Mouse (Mus musculus): ENCODE measurements around the gene Zfp362. TPM values are rescaled to one million over a fixed set of nuclear protein-coding genes. Genes with fewer than 3 reads are reported as not detected.
A peak's percentile ranks its signal among the peaks of the same experiment; 100 is the strongest.

Zfp362 gene
- polyA plus RNA-seq, 1 experiment = not detected

DNA sequence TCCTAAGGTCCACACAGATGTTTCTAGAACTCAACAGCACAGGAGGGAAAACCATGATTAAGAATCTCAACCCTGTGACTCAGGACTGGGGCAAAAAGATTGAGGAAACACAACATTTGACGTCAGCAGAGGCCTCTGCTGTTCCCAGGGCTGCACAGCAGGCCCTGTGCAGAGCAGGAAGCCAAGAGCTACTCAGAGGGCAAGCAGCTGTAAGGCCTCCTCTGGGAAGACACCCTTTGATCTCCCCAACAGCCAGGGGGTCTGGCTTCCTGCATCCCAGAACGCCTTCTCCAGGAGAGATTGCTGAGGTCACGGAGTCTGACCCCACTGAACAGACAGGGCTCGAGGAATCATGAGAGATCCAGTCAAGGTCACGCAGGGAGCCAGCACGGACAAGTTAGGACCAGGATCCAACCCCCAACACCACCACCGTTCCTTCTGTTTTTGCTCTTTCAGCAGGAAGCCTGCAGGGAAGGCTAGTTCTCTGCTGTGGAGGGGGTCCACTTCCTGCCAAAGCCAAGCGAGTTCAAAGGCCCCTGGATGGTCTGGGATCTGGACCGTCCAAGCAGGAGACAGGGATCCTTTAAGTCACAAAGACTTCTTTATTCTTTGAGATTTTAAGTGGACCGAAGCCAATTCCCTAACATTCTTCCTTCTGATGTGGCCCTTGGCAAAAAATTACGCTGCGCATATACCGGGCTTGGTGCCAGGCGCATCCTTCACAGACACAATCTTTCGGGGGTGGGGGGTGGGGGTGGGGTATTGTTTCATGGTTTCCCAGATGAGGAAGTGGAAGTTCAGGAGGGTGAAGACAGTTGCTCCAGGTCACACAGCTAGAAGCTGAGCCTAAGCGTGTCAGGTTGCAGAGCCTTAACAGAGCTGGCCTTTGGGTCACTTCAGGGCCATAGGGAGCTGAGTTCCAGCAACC lies 34.2 kb upstream of the Zfp362 start:
- 54% methylated on average over 16 of the region's 16 CpGs for WGBS
- Histone ChIP-seq H3K27ac (ENCODE audit: insufficient read depth, low read depth, low read length) (no peak overlapping the region), H3K4me1 (ENCODE audit: control insufficient read depth, insufficient read depth, low read length) (peaks cover 20% of the 10 kb centered on the region), H3K4me3 (ENCODE audit: insufficient read depth, low read depth, low read length) (no peak overlapping the region)
- no peak for TF ChIP-seq CTCF (IDR thresholded peaks at IDR 0.05; ENCODE audit: insufficient read depth, low read depth, low read length)
- no peak for TF ChIP-seq POLR2A (IDR thresholded peaks at IDR 0.05; ENCODE audit: insufficient read depth, low read depth, low read length)

DNA sequence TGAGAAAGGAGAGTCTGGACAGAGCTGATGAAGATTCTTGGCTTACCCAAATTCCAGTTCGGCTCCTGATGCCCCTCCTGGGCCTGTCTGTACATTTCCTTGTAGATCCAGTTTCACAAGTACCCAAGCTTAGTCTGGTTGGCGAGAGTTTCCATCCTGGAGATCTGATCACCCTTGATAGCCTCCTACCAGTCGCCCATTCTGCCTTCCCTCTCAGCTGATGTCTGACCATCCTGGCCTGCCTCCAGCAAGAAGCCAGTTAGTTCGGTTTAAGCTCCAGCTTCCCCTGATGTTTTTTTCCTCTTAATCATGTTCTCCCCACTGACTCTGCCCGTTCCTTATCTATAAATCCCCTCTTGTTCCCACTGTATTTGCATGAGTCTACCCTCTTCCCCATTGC lies 32.4 kb upstream of the Zfp362 start:
- WGBS = 73% methylated on average over 5 of the region's 5 CpGs

DNA sequence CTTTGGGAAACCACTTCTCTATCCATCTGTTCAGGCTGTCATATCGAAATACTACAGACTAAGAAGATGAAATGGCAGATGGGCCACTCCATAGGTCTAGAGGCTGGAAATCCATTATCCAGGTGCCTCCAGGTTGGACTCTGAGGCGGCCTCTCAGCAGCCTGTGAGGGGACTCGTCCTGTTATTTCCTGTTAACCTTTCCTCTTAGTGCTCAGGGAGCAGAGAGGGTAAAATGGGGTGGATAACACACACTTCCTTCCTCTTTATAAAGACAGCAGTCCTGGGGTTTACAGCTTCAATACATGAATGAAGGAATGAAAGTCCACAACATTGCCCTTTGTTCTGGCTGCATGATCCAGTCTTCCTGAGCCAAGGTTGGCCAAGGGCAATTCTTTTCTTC lies 18.3 kb upstream of the Zfp362 start:
- H3K4me1 ChIP-seq (ENCODE audit: control insufficient read depth, insufficient read depth, low read length) = no peaks in the 10 kb centered on the region
- no peak for TF ChIP-seq POLR2A (IDR thresholded peaks at IDR 0.05; ENCODE audit: insufficient read depth, low read depth, low read length)
- no peak for TF ChIP-seq CTCF (IDR thresholded peaks at IDR 0.05; ENCODE audit: insufficient read depth, low read depth, low read length)
- WGBS = 76% methylated on average over 3 of the region's 3 CpGs
- H3K4me3 ChIP-seq (ENCODE audit: insufficient read depth, low read depth, low read length) = no peak overlapping the region
- no peak overlapping the region for H3K27ac ChIP-seq (ENCODE audit: insufficient read depth, low read depth, low read length)

More for the DNA sequence above, 32.4 kb upstream of the Zfp362 start:
- H3K4me1 ChIP-seq (ENCODE audit: control insufficient read depth, insufficient read depth, low read length) = peaks cover 13% of the 10 kb centered on the region
- H3K4me3 ChIP-seq (ENCODE audit: insufficient read depth, low read depth, low read length) = no peak overlapping the region
- no peak for TF ChIP-seq CTCF (IDR thresholded peaks at IDR 0.05; ENCODE audit: insufficient read depth, low read depth, low read length)
- no peak for TF ChIP-seq POLR2A (IDR thresholded peaks at IDR 0.05; ENCODE audit: insufficient read depth, low read depth, low read length)
- no peak overlapping the region for H3K27ac ChIP-seq (ENCODE audit: insufficient read depth, low read depth, low read length)

DNA sequence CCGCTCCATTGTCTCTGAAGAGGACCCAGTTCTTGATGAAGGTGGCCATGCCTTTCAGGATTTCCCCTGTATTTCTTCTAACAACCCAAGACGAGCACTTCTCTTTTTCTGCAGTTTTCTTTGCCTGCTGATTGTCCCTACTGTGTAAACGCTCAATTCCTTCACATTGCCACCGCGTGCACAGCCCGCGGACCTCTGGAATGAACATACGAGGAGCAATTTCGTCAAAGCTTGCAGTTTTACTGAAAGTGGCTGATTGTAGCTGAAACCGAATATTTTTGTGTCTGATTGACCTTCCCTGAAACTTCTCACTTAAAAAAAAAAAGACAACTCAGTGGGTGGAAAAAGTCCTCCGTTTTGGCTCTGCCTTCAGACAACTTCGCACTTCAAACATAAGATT lies 14.7 kb upstream of the Zfp362 start:
- Histone ChIP-seq H3K4me1 (ENCODE audit: control insufficient read depth, insufficient read depth, low read length) (no peaks in the 10 kb centered on the region), H3K27ac (ENCODE audit: insufficient read depth, low read depth, low read length) (no peak overlapping the region), H3K4me3 (ENCODE audit: insufficient read depth, low read depth, low read length) (no peak overlapping the region)
- WGBS = 47% methylated on average over 12 of the region's 12 CpGs
- TF ChIP-seq POLR2A (IDR thresholded peaks at IDR 0.05; ENCODE audit: insufficient read depth, low read depth, low read length) (no peak), CTCF (IDR thresholded peaks at IDR 0.05; ENCODE audit: insufficient read depth, low read depth, low read length) (no peak)

DNA sequence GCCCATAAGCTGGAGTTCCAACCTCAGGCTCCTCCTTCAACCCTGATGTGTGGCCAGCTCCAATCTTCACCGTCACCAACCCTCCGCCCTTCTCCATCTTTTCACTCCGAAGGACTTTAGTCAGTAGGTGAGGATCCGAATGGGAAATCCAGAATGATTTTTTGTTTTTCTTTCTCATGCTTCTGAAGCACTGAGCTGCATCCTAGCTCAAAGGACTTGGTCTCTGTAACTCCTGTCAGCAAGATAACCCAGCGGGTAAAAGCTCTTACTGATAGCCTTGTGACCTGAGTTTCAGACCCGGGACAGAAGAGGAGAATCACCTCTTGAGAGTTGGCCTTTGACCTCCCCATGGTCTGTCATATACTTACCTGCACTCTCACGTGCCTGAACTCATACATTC lies 11.2 kb upstream of the Zfp362 start:
- TF ChIP-seq CTCF (IDR thresholded peaks at IDR 0.05; ENCODE audit: insufficient read depth, low read depth, low read length) = no peak
- no peak for TF ChIP-seq POLR2A (IDR thresholded peaks at IDR 0.05; ENCODE audit: insufficient read depth, low read depth, low read length)
- H3K4me3 ChIP-seq (ENCODE audit: insufficient read depth, low read depth, low read length) = no peak overlapping the region
- H3K27ac ChIP-seq (ENCODE audit: insufficient read depth, low read depth, low read length) = no peak overlapping the region
- 82% methylated on average over 7 of the region's 7 CpGs for WGBS
- 0 out of 2 replicates have a peak, but pooled peaks cover 5% of the 10 kb centered on the region for H3K4me1 ChIP-seq (ENCODE audit: control insufficient read depth, insufficient read depth, low read length)

DNA sequence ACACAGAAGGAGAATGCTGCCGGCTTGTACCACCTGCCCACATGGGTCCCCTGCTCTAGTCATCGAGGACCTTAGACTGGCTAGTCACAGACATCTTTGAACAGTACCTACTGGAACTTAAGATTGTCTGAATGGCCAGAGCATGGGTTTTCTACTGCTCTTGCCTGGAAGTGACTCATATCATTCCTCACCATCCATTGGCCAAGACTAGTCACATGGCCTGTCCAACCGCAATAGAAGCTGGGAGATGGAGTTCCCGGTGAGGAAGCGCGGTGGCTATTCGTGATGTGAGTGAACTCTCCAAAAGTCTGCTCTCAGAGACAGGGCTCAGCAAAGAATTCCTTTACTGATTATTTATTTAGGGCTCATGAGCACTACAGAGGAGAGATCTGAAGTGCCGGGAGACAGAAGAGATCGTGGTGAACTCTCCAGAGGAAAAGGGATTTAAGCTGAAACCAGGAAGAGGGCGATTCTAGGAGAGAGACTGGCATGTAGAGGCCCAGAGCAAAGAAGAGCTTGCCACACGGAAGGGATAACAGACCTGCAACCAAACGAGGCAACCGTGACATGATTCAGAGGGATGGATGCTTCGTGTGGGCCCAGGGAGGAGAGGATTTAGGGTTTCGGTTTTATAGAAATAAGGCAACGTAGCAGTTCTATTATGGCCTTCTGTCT lies 5.7 kb upstream of the Zfp362 start:
- H3K4me1 ChIP-seq (ENCODE audit: control insufficient read depth, insufficient read depth, low read length) = peaks cover 9% of the 10 kb centered on the region

DNA sequence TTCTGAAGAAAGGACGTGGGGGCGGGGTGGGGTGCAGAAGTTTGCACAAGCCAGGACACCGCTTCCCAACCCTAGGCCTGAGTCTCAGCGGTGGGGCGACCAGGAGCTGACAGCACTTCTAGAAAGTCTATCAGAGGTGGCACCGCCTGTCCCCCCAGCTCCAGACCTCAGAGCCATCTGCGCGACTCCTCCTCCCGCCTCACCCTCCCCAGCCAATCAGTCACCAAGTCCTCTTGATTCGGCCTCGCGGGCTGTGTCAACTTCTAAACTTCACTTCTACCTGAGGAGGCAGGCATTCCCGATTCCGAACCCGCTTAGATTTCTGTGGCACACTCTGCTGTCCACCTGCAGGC lies 958 bp upstream of the Zfp362 start:
- no peak overlapping the region for H3K27ac ChIP-seq (ENCODE audit: insufficient read depth, low read depth, low read length)
- H3K4me1 ChIP-seq (ENCODE audit: control insufficient read depth, insufficient read depth, low read length) = peaks cover 33% of the 10 kb centered on the region
- no peak for TF ChIP-seq CTCF (IDR thresholded peaks at IDR 0.05; ENCODE audit: insufficient read depth, low read depth, low read length)
- no peak for TF ChIP-seq POLR2A (IDR thresholded peaks at IDR 0.05; ENCODE audit: insufficient read depth, low read depth, low read length)
- H3K4me3 ChIP-seq (ENCODE audit: insufficient read depth, low read depth, low read length) = peak overlapping the region; percentile 95
- under 1% methylated on average over 15 of the region's 15 CpGs for WGBS

More for the DNA sequence above, 5.7 kb upstream of the Zfp362 start:
- TF ChIP-seq CTCF (IDR thresholded peaks at IDR 0.05; ENCODE audit: insufficient read depth, low read depth, low read length) (no peak), POLR2A (IDR thresholded peaks at IDR 0.05; ENCODE audit: insufficient read depth, low read depth, low read length) (no peak)
- Histone ChIP-seq H3K27ac (ENCODE audit: insufficient read depth, low read depth, low read length) (no peak overlapping the region), H3K4me3 (ENCODE audit: insufficient read depth, low read depth, low read length) (peak overlapping the region; percentile 56)
- WGBS = 9% methylated on average over 16 of the region's 16 CpGs

DNA sequence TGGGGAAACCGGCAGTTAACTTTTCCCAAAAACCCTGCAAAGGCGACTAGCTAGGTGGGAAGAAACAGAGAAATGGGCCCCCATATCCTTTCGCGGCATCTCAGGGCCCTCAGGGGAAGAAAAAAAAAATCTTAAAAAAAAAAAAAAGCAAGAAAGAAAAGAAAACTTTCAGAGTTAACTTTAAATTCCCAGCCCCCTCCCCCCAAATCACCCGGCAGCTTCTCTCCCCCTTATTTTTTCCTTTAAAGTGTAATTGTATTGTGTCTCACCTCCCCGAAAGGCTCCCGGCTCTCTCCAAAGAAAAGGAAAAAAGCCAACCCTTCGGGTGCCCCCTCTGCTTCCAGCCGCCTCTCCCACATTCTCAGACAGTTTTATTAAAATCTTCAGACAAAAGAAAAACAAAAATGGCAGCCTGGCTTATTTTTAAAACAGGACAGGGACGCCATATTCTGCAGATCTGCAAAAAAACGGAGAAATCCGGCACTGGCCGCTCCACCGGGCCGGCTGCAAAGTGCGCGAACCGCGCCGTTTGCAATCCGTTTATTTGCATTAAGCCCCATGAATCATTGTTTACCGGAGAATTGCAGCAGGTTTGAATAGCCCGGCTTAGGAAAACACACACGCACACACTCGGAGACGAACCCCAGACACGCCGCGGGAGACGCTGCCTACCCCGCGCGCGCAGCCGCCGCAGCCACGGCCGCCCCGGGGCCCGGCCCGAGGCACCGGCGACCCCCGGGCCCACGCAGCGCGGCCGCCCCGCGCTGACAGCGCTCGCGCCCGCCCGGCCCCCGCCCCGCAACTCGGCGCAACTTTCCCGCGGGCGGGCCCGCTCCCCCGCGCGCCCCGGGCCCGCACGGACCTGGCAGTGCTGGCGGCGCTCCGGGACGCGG lies 449 bp downstream of the Zfp362 start:
- peak overlapping the region; percentile 95 for H3K4me3 ChIP-seq (ENCODE audit: insufficient read depth, low read depth, low read length)
- peaks cover 43% of the 10 kb centered on the region for H3K4me1 ChIP-seq (ENCODE audit: control insufficient read depth, insufficient read depth, low read length)
- TF ChIP-seq CTCF (IDR thresholded peaks at IDR 0.05; ENCODE audit: insufficient read depth, low read depth, low read length) = no peak
- 0 out of 2 replicates have a peak, but pooled peaks have one; percentile 16 for TF ChIP-seq POLR2A (IDR thresholded peaks at IDR 0.05; ENCODE audit: insufficient read depth, low read depth, low read length)
- peak overlapping the region; percentile 86 for H3K27ac ChIP-seq (ENCODE audit: insufficient read depth, low read depth, low read length)
- WGBS = 3% methylated on average over 73 of the region's 74 CpGs

All from olfactory bulb, adult 2 months (tissue).